In genomic region chr2:137977767-137978166, GRCm38 (mm10) we compare ENCODE assay signal across 9 mouse cellular contexts.
DNase-seq lines count a peak whose midpoint lies in the region; ATAC-seq and TF ChIP-seq lines count a peak whose summit lies in the region.
"Had no signal": no experiment of that assay in that cellular context is flagged by ENCODE, and none has a peak within 500 bp of the region (broad histone marks: within the 10 kb centered on the region; RNA-seq: fewer than 3 reads in every experiment).

No protein-coding gene starts in this region.

- TF ChIP-seq POLR2A in kidney, adult 2 months (IDR thresholded peaks at IDR 0.05; ENCODE audit: low read depth, low read length) = no peak

- intact Hi-C loops in left cerebral cortex, postnatal 25 days (cut with DNase I) = loop anchor here (5.0 to 10.0 kb wide), 2 partner anchors 1157 to 1395 kb away; no protein-coding TSS in a partner anchor

- H3K4me3 ChIP-seq in kidney, adult 2 months (ENCODE audit: insufficient read depth, low read depth, low read length) = no peak overlapping the region
- H3K4me3 ChIP-seq: myocyte had no signal

- no peak for ATAC-seq in inflammation-experienced regulatory T-cells, adult 6 months
- no peak for ATAC-seq in erythroblast, adult 5-6 weeks (replicated peaks; ENCODE audit: low FRiP score, poor library complexity, severe bottlenecking)

- no peaks in the 10 kb centered on the region for H3K36me3 ChIP-seq in kidney, adult 2 months (ENCODE audit: control insufficient read depth, insufficient read depth, low read length)

- H3K4me1 ChIP-seq in kidney, adult 2 months (ENCODE audit: control insufficient read depth, insufficient read depth, low read length) = no peaks in the 10 kb centered on the region

- TF ChIP-seq CTCF in kidney, adult 2 months (conservative IDR thresholded peaks at IDR 0.05; ENCODE audit: insufficient read depth, insufficient read length, low read depth, low read length) = no peak

- DNase-seq in frontal cortex, postnatal 36 days (ENCODE audit: low spot score in 2 of 2) = peak; percentile 1 to 7
- no peak for DNase-seq in frontal cortex, postnatal 10 days (ENCODE audit: low spot score in 2 of 2)
- DNase-seq in 3T3-L1 (ENCODE audit: low read depth, low spot score) = peak; percentile 58
- DNase-seq in cerebellum, postnatal 25 days = peak; percentile 26 to 34
- DNase-seq in left cerebral cortex, postnatal 25 days (ENCODE audit: low spot score in 2 of 2) = peak; percentile 21 to 35
- no peak for DNase-seq in kidney, adult 2 months

- no peaks in the 10 kb centered on the region for H3K27me3 ChIP-seq in kidney, adult 2 months (replicated peaks; ENCODE audit: control insufficient read depth, insufficient read depth, low read length)

- no peak overlapping the region for H3K27ac ChIP-seq in kidney, adult 2 months (ENCODE audit: insufficient read depth, low read depth, low read length)

- WGBS in kidney, adult 2 months = 42% methylated on average over 4 of the region's 4 CpGs

Comparison
In these comparisons a context has a peak if more than half of its experiments do, and no peak if none do; other contexts are left out.
1. DNase-seq: peak in frontal cortex, postnatal 36 days (2 of 2), 3T3-L1 (single experiment), cerebellum, postnatal 25 days (2 of 2) and left cerebral cortex, postnatal 25 days (2 of 2); none in frontal cortex, postnatal 10 days (0 of 2) and kidney, adult 2 months (single experiment).